Mouse (Mus musculus) MEL (cell line): ENCODE measurements at regions not wholly inside any gene's neighbourhood (a gene's known extent, or its start where the extent isn't known, plus 50 kb on each side); places are given as distances from the start of the nearest gene placed in this dataset.

ENCODE experiments used
- CTCF ChIP-seq, 3 experiments: IDR thresholded peaks in 2 of 3; conservative IDR thresholded peaks in 1 of 3; 2 replicates each; pipeline ENCODE4 v1.5.1; 2011 to 2012; ENCODE audit warnings: low read length in 3 of 3, low read depth in 2 of 3, mild to moderate bottlenecking in 2 of 3, improper control_type of control experiment in 1 of 3, inconsistent platforms in 1 of 3, mixed read lengths in 1 of 3, moderate library complexity in 1 of 3; ENCODE audit not compliant: control insufficient read depth in 1 of 3, insufficient read depth in 1 of 3, poor library complexity in 1 of 3, severe bottlenecking in 1 of 3
- POLR2A ChIP-seq, 2 experiments: IDR thresholded peaks; 2 replicates each; pipeline ENCODE4 v1.6.1; 2011 to 2012; ENCODE audit warnings: low read length in 2 of 2, mild to moderate bottlenecking in 2 of 2, control low read depth in 1 of 2, improper control_type of control experiment in 1 of 2, low read depth in 1 of 2, moderate library complexity in 1 of 2; ENCODE audit not compliant: control insufficient read depth in 1 of 2, insufficient read depth in 1 of 2, poor library complexity in 1 of 2
- POLR2AphosphoS5 ChIP-seq: IDR thresholded peaks from 2 replicates; pipeline ENCODE4 v1.6.1; 2012; ENCODE audit warnings: low read depth, borderline replicate concordance, mild to moderate bottlenecking, inconsistent platforms, low read length, moderate library complexity, mixed read lengths

DNA sequence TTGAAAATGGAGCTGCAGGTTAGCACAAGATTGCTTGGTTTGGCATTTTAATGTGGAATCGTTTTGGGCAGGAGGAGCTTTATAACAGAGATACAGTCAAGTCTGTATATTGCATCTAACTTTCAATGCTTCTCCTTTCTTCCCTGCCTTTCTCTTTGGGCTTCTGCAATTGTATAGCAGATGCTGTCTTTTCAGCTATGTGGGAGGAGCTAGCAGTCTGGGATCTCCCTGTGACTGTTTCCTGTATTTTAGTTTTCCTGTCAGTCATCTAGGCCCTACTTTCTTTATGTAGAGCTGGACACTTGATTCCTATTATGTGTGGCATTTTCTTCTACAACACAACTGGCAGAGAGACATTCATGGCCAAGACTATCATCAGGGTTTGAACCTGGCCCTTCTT is 313.5 kb downstream of the Bcl11a start:
- TF ChIP-seq POLR2AphosphoS5 (no peak), POLR2A (IDR thresholded peaks at IDR 0.05; ENCODE audit: control insufficient read depth in 1 of 2, insufficient read depth in 1 of 2, low read depth in 1 of 2, low read length in 2 of 2, poor library complexity in 1 of 2) (no peak), CTCF (IDR thresholded peaks at IDR 0.05 in 2 of 3, conservative IDR thresholded peaks at IDR 0.05 in 1 of 3; ENCODE audit: control insufficient read depth in 1 of 3, insufficient read depth in 1 of 3, low read depth in 2 of 3, low read length in 3 of 3, poor library complexity in 1 of 3, severe bottlenecking in 1 of 3) (no peak)
